Mouse (Mus musculus) spleen, postnatal 14 days (tissue): ENCODE data around the gene Pdzd2.

ENCODE experiments used
- DNase-seq, 2 experiments: peaks; one replicate each; pipeline ENCODE4 v3.0.0; 2021 to 2022; ENCODE audit warnings: low spot score in 2 of 2

The Pdzd2 gene

GRCm38 (mm10) chr15:12622701-12623100 lies 117.0 kb downstream of the Pdzd2 start:
- DNase-seq, result no peak

DNA sequence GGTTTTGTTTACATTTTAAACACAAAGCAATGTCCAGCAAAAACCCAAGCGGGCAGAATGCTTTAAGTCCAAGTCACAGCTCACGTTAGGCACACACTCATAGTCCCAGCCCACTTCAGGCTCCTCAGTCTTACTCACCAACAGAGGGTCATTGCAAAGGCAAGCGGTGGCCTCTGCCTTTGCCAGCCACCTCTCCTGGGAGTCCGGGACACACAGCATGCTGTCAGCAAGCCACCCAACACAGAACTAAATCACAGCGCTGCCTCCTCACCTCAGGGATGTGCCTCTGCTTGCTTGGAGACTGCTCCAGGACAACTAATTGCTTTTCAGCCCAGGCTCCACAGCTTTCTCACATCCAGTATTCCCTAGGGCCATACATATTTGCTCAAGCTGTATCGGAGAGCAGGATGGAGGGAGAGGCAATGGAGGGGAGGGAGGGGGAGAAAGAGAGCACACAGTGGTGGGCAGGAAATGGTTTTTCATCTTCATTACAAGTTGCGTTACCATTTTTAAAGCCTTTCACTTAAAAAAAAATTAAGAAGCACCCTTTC lies 117.6 kb downstream of the Pdzd2 start:
- no peak for DNase-seq

GRCm38 (mm10) chr15:12619273-12619672 lies 120.5 kb downstream of the Pdzd2 start:
- no peak for DNase-seq

DNA sequence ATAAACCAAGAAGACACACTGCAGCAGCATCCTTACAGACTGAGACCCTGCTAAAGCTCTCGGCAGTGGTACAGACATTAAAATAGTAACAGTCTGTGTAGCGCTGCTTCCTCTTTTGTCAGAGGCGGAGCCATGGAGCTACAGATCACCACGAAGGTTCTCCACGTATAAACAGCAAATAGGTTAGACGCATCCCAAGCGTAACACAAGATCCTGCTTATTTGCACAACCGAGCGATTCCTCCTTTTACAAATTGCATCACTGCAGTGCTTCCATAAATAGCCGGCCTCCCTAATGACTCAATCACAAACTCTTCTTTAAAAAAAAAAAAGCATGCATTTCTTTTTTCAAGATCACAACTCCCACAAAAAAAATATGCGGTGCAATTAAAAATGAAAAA lies 122.1 kb downstream of the Pdzd2 start:
- peak in 1 of 2 experiments; percentile 8 for DNase-seq

GRCm38 (mm10) chr15:12617220-12617619 lies 122.5 kb downstream of the Pdzd2 start:
- DNase-seq, result no peak

- DNase-seq, result no peak
Observed at GRCm38 (mm10) chr15:12614944-12615878, 124.5 kb downstream of the Pdzd2 start.

DNA sequence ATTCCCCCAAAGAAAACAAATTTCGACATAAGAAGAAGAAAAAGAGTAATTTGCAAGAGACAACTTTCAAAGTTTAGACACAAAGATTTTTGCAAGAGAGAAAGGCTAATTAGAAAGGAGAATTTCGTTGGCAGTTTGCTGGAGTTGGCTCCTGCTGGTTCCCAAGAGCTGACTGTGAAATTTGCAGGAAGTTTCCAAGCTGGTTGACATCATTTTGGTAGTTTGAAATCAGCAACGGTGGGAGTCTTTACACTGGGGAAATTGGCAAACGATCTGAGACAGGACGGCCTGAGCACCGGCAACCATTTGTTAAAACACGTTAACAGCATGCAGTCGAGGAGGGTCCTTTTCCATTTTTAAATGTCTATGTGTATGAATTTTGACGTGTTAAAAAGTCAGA lies 125.7 kb downstream of the Pdzd2 start:
- DNase-seq, result no peak

DNA sequence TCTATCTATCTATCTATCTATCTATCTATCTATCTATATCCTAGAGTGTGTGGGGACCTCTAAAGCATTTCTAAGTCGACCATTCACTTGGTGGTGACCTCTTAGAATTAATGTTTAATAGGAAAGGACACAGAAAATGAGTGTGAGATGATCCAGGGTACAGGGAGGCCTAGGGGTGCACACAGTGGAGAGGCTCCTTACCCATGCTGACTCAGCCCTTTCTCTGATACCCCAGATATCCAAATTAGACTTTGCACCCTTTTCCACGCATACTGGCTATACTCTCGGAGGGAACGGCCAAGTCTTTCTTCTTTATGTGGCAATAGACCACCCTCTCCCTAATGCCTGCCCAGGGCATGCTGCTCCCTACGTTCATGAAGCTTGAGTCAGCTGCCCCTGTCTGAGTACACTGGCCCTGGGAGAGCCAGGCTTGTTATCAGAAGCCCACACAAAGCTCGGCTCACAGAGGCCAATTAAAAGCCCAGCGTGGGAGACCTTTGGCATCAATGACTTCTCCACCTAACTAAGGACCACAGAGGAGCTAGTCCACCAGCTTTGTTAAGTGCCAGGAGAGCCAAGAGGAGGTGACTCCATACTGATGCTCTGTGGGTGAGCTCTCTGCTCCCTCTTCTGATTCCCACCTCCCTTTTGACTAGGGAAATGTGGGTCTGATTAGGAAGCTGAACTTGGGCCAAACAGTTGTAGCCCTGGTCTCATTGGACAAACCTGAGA lies 126.6 kb downstream of the Pdzd2 start:
- no peak for DNase-seq

DNA sequence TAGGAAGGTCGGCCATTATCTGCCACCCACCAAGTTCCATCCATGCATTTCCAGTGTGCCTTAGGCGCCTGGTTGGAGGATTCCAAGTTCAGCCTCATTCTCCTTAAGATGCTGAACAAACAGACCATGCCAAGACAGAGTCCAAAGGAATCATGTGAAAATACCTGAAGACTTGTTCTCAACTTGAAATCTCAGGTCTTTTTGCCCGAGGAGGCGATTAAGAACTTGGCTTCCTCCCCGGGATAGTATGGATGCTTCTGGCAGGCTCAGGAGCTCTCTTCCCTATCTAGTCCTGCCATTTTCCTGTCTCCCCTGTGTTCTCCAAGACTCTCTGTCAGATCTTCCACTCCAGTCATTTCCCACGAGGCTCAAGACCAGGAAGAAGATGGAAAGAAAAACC lies 131.6 kb downstream of the Pdzd2 start:
- DNase-seq, result no peak

DNA sequence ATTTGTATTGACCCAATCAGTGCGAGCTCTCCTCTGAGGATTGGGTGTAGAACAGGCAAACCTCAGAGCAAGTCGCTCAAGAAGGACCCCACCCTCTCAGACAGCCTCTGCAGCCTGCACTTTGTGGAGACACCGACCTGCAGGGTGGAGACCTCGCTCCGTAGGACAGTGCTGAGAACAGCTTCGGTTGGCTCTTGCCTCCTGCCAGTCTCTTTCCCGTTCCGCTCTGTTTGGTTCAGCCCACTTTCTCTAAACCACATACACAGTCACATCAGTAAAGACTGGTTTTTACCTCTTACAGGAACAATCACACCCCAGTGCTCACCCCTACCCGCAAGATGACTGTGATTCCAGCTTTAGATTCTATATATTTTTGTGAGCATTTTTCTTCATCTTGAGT lies 133.4 kb downstream of the Pdzd2 start:
- DNase-seq, result no peak

- no peak for DNase-seq
Observed at GRCm38 (mm10) chr15:12605239-12605993, 134.3 kb downstream of the Pdzd2 start.

DNA sequence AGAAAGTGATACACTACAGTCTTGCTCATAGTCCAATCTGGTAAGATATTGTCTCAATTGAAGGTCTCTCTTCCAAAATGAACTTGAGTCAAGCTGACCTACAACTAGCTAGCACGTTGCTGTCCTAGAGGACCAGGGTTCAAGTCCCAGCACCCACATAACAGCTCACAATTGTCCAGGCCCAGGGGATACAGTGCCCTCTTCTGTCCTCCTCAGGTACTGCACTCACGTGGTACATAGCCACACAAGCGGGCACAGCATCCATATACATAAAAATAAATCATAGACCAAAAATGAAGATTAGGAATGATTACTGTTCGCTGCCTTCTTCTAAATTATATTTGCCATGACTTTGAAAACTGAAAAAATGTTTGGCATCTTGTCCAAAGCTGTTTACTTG lies 136.1 kb downstream of the Pdzd2 start:
- DNase-seq, result no peak

DNA sequence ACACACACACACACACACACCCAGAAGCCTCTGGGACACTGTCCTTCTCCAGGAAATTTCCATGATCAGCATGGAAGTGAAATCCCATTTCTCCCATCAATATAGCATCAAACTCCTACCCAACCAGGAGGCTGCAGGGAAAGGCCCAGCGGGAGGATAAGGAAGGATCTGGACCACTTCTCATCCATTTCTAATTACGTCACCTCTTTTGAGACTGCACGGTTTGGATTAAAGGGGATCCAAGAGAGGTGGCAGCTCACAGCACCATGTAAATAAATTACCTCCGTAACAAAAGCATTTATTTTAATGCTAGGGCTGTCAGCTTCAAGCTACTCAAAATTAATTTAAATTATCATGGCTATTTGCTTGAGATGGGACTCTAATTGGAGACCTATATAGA lies 146.6 kb downstream of the Pdzd2 start:
- no peak for DNase-seq

- DNase-seq, result no peak
Observed at GRCm38 (mm10) chr15:12592628-12593027, 147.1 kb downstream of the Pdzd2 start.

DNA sequence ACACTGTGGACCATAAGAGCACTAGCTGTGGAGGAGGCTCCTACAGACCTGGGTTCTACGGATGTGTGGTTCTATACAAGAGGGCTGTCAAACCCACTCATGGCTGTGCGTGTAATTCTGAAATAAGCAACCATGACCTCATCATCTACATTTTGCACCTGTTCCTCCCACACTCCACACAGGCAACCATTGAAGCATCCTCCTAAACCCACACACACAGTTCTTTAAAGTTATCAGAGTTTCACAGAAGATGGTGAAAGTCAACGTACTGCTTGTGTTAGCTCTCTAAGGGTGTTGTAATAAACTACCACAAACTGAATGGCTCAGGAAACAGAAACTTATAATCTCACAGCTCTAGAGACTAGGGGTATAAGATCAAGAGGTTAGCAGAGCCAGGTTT lies 151.1 kb downstream of the Pdzd2 start:
- DNase-seq, result no peak

DNA sequence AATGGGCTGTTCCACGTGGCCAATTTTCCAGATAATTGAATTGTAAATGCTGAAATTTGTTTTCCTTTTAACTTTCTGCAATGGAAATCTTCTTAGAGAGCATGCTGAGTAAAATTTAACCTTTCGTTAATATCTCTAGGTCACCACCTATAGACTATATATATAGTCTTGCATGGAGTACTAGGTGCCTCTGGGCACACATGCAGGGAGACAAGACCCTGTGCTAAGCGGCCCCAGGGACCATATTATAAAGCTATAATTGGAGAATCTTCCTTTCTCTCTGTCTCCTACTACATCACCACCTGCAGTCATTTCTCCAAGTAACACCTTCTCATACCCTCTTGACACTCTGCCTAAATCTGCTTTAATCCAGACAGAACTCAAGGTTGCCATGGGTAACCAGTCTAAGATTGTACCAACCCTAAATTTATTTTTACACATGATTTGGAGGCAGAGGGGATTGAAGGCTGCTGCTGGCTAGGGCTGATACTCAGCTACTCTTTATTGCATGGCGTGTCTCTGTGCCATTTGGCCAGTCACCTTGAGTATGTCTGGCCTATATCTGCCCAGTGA lies 152.8 kb downstream of the Pdzd2 start:
- DNase-seq, result no peak

DNA sequence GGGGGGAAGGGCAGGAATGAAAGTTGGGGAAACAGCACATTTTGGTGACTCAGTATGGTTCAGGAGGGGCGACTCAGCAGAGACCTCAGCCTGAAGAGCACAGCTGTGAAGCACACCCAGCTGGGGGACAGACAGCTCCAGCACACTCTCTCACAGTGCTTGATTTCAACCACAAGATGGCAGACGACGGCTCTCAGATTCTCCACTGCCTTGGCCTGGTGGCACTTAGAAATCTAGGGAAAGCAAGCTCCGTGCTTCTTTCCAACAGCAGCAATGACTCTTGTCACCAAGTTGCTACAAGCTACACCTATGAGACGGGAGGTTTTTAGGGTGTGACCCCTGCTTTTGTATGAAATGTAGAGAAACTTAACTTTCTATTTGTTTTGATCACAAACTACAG lies 153.6 kb downstream of the Pdzd2 start:
- peak in 1 of 2 experiments; percentile 35 for DNase-seq

DNA sequence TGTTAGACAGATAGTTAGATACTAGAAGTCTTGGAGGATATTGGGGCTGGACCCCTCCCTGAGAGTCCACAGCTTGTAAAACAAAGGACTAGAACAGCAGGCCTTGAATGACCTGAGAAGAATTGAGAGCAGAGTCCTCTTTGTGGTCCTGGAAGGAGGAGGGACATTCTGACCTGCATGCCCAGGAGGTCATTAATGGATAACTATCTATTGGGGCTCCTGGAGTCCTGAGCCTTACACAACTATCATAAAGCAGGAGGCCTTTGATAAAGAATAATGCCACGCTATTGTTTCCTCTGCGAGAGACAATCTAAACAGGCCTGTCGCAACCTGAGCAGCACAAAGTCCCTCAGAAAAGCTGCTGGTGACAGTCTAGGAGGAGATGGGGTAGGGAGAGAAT lies 156.7 kb downstream of the Pdzd2 start:
- no peak for DNase-seq

DNA sequence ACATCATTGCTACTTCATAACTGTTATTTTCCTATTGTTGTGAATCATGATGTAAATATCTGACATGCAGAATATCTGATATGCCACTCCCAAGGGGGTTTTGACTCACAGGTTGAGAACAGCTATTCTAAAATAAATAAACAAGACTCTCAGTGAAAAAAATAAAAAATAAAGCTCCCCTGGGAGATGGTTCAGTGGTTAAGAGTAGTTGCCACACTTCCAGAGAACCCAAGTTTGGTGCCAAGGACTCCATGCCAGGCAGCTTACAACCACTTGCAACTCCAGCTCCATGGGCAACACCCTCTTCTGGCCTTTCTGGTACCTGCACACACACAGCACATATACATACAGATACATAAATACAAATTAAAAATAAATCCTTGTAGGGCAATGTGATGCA lies 157.3 kb downstream of the Pdzd2 start:
- no peak for DNase-seq

- no peak for DNase-seq
Observed at GRCm38 (mm10) chr15:12579196-12579595, 160.5 kb downstream of the Pdzd2 start.

DNA sequence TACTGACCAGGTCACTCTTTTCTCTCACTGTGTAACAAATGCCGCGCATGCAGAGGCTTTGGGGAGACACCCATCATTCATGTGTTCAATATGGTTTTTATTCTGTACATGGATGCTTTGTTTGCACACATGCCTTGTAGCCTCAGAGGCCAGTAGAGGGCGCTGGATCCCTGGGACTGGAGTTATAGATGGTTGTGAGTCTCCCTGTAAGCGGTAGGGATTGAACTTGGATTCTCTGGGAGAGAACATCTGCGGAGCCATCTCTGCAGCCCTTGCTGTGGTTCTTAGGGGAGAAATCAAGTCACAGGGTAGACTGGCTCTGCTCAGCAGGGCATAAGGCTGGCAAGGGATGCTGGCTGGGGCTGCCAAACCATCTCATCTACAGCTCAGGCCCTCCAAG lies 161.4 kb downstream of the Pdzd2 start:
- DNase-seq, result peak in 1 of 2 experiments; percentile 33

DNA sequence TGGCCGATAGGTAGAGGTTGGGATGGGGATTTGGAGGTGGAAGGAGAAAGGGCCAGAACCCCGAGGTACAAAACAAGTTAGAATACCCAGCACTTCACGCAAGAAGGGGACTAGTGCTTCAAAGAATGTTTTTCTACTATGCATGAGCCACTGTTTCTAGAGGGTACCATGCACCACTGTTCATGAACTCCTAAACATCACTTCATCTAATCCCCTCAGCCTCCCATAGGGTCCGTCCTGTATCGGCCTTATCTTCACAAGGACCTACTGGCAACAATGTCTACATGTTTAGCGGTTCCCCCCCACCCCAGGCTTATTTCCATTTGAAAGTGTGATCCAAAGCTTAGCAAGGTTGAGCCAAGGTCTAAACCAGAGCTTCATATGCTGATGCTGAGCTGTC lies 162.0 kb downstream of the Pdzd2 start:
- no peak for DNase-seq
